Mouse (Mus musculus) heart, postnatal 36 days (tissue): ENCODE measurements around the gene Zc3h4. TPM values are rescaled to one million over a fixed set of nuclear protein-coding genes. Genes with fewer than 3 reads are reported as not detected.

ENCODE experiments used
- DNase-seq, 2 experiments: peaks; one replicate each; pipeline ENCODE4 v3.0.0; 2021 to 2022
- intact Hi-C: fragments of 180-260 bp; cut with DNase I; formaldehyde crosslinking; loops from one replicate; pipeline ENCODE4 v1.15.1; 2025
- total RNA-seq, 2 experiments: library from RNA; stranded (reverse); gene quantifications; 2 replicates each; pipeline ENCODE4 v1.2.3; 2021

Zc3h4 gene
- total RNA-seq, 2 experiments from 2014 or later = 28.9 to 37.8 TPM

- no peak for DNase-seq
- intact Hi-C loops = loop anchor here (10.0 kb wide), 1 partner anchor 49 kb away; no protein-coding TSS in a partner anchor
These were observed 23.0 kb downstream of the Zc3h4 start for GRCm38 (mm10) chr7:16423731-16424130.

GRCm38 (mm10) chr7:16425721-16426120 lies 25.0 kb downstream of the Zc3h4 start:
- DNase-seq = no peak
- intact Hi-C loops = loop anchor here (1.0 to 10.0 kb wide), 2 partner anchors 29 to 51 kb away; no protein-coding TSS in a partner anchor

- intact Hi-C loops = loop anchor here (1.0 to 10.0 kb wide), 2 partner anchors 30 to 51 kb away; no protein-coding TSS in a partner anchor
- peak; percentile 86 to 89 for DNase-seq
These were observed 25.5 kb downstream of the Zc3h4 start for GRCm38 (mm10) chr7:16426129-16426729.

GRCm38 (mm10) chr7:16433352-16433971 lies 32.8 kb downstream of the Zc3h4 start:
- no peak for DNase-seq
- intact Hi-C loops = no loop called here

- intact Hi-C loops = no loop called here
These were observed 34.4 kb downstream of the Zc3h4 start for GRCm38 (mm10) chr7:16435088-16435487.

GRCm38 (mm10) chr7:16441241-16441640 lies 40.5 kb downstream of the Zc3h4 start:
- intact Hi-C loops = no loop called here
- DNase-seq = no peak

More at GRCm38 (mm10) chr7:16435088-16435487, 34.4 kb downstream of the Zc3h4 start:
- DNase-seq = no peak

- DNase-seq = no peak
- intact Hi-C loops = loop anchor here (10.0 kb wide), 1 partner anchor 157 kb away; no protein-coding TSS in a partner anchor
These were observed 50.9 kb downstream of the Zc3h4 start for GRCm38 (mm10) chr7:16451656-16452055.

GRCm38 (mm10) chr7:16452587-16453073 lies 51.9 kb downstream of the Zc3h4 start, which contains the start of gene Tmem160:
Tmem160 (plus strand) TSS chr7:16452779.
- intact Hi-C loops = loop anchor here (10.0 kb wide), 1 partner anchor 158 kb away; no protein-coding TSS in a partner anchor
- peak; percentile 86 for DNase-seq

GRCm38 (mm10) chr7:16453118-16453711 lies 52.5 kb downstream of the Zc3h4 start:
- intact Hi-C loops = loop anchor here (10.0 kb wide), 1 partner anchor 158 kb away; no protein-coding TSS in a partner anchor
- peak; percentile 40 to 50 for DNase-seq

- intact Hi-C loops = loop anchor here (10.0 kb wide), 1 partner anchor 160 kb away; no protein-coding TSS in a partner anchor
- DNase-seq = no peak
These were observed 54.3 kb downstream of the Zc3h4 start for GRCm38 (mm10) chr7:16455016-16455415.

- no peak for DNase-seq
- intact Hi-C loops = loop anchor here (10.0 kb wide), 1 partner anchor 161 kb away; no protein-coding TSS in a partner anchor
These were observed 55.6 kb downstream of the Zc3h4 start for GRCm38 (mm10) chr7:16456289-16456688.

GRCm38 (mm10) chr7:16460566-16460965 lies 59.9 kb downstream of the Zc3h4 start:
- DNase-seq = no peak
- intact Hi-C loops = no loop called here

GRCm38 (mm10) chr7:16461151-16461550 lies 60.4 kb downstream of the Zc3h4 start:
- no peak for DNase-seq
- intact Hi-C loops = no loop called here

- intact Hi-C loops = loop anchor here (1.0 kb wide), 1 partner anchor 85 kb away; no protein-coding TSS in a partner anchor
These were observed 61.0 kb downstream of the Zc3h4 start for GRCm38 (mm10) chr7:16461705-16462104.

GRCm38 (mm10) chr7:16463214-16463613 lies 62.5 kb downstream of the Zc3h4 start:
- DNase-seq = peak; percentile 86 to 90
- intact Hi-C loops = no loop called here

More at GRCm38 (mm10) chr7:16461705-16462104, 61.0 kb downstream of the Zc3h4 start:
- no peak for DNase-seq

- DNase-seq = peak; percentile 77 to 81
- intact Hi-C loops = loop anchor here (1.0 kb wide), 2 partner anchors 26 to 152 kb away; no protein-coding TSS in a partner anchor
These were observed 64.5 kb downstream of the Zc3h4 start for GRCm38 (mm10) chr7:16465160-16465559.

GRCm38 (mm10) chr7:16465568-16465967 lies 64.9 kb downstream of the Zc3h4 start:
- intact Hi-C loops = loop anchor here (1.0 kb wide), 2 partner anchors 26 to 152 kb away; no protein-coding TSS in a partner anchor

GRCm38 (mm10) chr7:16466565-16466964 lies 65.9 kb downstream of the Zc3h4 start:
- intact Hi-C loops = no loop called here
- no peak for DNase-seq

More at GRCm38 (mm10) chr7:16465568-16465967, 64.9 kb downstream of the Zc3h4 start:
- no peak for DNase-seq

- intact Hi-C loops = no loop called here
- DNase-seq = no peak
These were observed 67.4 kb downstream of the Zc3h4 start for GRCm38 (mm10) chr7:16468115-16468514.

- no peak for DNase-seq
- intact Hi-C loops = no loop called here
These were observed 70.8 kb downstream of the Zc3h4 start for GRCm38 (mm10) chr7:16471549-16471948.
